Mouse (Mus musculus) small intestine, adult 2 months (tissue): Measurements from ENCODE around the gene Igflr1. TPM values are rescaled to one million over a fixed set of nuclear protein-coding genes. Genes with fewer than 3 reads are reported as not detected.

Experiments used
- H3K27ac ChIP-seq: fragments of 200-500 bp; 2 replicates; pipeline ENCODE4 v1.5.1; 2012; ENCODE audit warnings: low read depth, low read length, control low read depth, inconsistent platforms; ENCODE audit not compliant: insufficient read depth
- H3K27me3 ChIP-seq: fragments of 200-500 bp; 2 replicates; pipeline ENCODE4 v1.6.1; 2012; ENCODE audit warnings: mild to moderate bottlenecking, moderate library complexity, low read length, inconsistent platforms; ENCODE audit not compliant: control insufficient read depth, insufficient read depth
- H3K36me3 ChIP-seq: fragments of 200-500 bp; 2 replicates; pipeline ENCODE4 v1.6.1; 2012; ENCODE audit warnings: mild to moderate bottlenecking, low read length, control low read depth, inconsistent platforms; ENCODE audit not compliant: control insufficient read depth, insufficient read depth
- H3K4me1 ChIP-seq: fragments of 200-500 bp; 2 replicates; pipeline ENCODE4 v1.6.1; 2012; ENCODE audit warnings: low read length, inconsistent platforms, mixed read lengths; ENCODE audit not compliant: control insufficient read depth, insufficient read depth, insufficient read length
- H3K4me3 ChIP-seq: fragments of 200-500 bp; 2 replicates; pipeline ENCODE4 v1.5.1; 2012; ENCODE audit warnings: low read depth, mild to moderate bottlenecking, control low read depth, inconsistent platforms, low read length, moderate library complexity
- CTCF ChIP-seq: fragments of 200-500 bp; IDR thresholded peaks from 2 replicates; pipeline ENCODE4 v1.5.1; 2012; ENCODE audit warnings: low read depth, mild to moderate bottlenecking, control low read depth, inconsistent platforms, low read length, moderate library complexity, mixed read lengths; ENCODE audit not compliant: insufficient replicate concordance, insufficient read length; ENCODE audit errors: extremely low read depth
- POLR2A ChIP-seq: fragments of 200-500 bp; IDR thresholded peaks from 2 replicates; pipeline ENCODE4 v1.6.1; 2012; ENCODE audit warnings: low read depth, mild to moderate bottlenecking, control low read depth, inconsistent platforms, low read length, moderate library complexity
- whole genome bisulfite sequencing: fragments of 180-500 bp; shearing (Covaris S2); methylation state at CpG from one replicate; pipeline ENCODE4 v1.1.7; 2018; 5-methylcytosine and 5-hydroxymethylcytosine counted together
- polyA plus RNA-seq: library from polyadenylated mRNA; depleted of rRNA; stranded (reverse); fragments of >200 nt; gene quantifications from 2 replicates; pipeline ENCODE4 v1.2.3, GENCODE M21; 2012

Igflr1 gene
- polyA plus RNA-seq, 1 experiment, result 11.4 TPM

GRCm38 (mm10) chr7:30588676-30589434, 23.6 kb downstream of the Igflr1 start, which contains the start of gene Kmt2b:
Gene Kmt2b (minus strand): TSS chr7:30588726.
- H3K27me3 ChIP-seq, result no peaks in the 10 kb centered on the region
- H3K4me1 ChIP-seq, result peaks cover 15% of the 10 kb centered on the region
- H3K27ac ChIP-seq, result peak within 1 kb of the TSS; percentile 79
- peak within 1 kb of the TSS; percentile 94 for H3K4me3 ChIP-seq
- TF ChIP-seq POLR2A (peak; percentile 71), CTCF (no peak)
- H3K36me3 ChIP-seq, result peaks cover 25% of the 10 kb centered on the region
- under 1% methylated on average over 60 of the region's 68 CpGs for WGBS

GRCm38 (mm10) chr7:30589435-30590301, 24.4 kb downstream of the Igflr1 start:
- WGBS, result 10% methylated on average over 40 of the region's 40 CpGs
- TF ChIP-seq CTCF (peak; percentile 96; the same call in 1 of the 2 replicates), POLR2A (no peak)
- Histone ChIP-seq H3K4me1 (peaks cover 20% of the 10 kb centered on the region), H3K27ac (peak overlapping the region; percentile 79), H3K36me3 (peaks cover 18% of the 10 kb centered on the region), H3K4me3 (peak overlapping the region; percentile 64), H3K27me3 (no peaks in the 10 kb centered on the region)

GRCm38 (mm10) chr7:30590927-30591604, 25.8 kb downstream of the Igflr1 start:
- 92% methylated on average over 9 of the region's 9 CpGs for whole genome bisulfite sequencing
- TF ChIP-seq POLR2A (no peak), CTCF (no peak)
- H3K4me3 ChIP-seq, result no peak overlapping the region

GRCm38 (mm10) chr7:30591605-30591951, 26.4 kb downstream of the Igflr1 start:
- TF ChIP-seq CTCF, result no peak
- TF ChIP-seq POLR2A, result no peak
- H3K36me3 ChIP-seq, result peaks cover under 1% of the 10 kb centered on the region; the same call in 1 of the 2 replicates
- peaks cover 20% of the 10 kb centered on the region for H3K4me1 ChIP-seq
- no peak overlapping the region for H3K27ac ChIP-seq
- WGBS, result 92% methylated on average over 4 of the region's 4 CpGs
- no peak overlapping the region for H3K4me3 ChIP-seq
- H3K27me3 ChIP-seq, result no peaks in the 10 kb centered on the region

More at GRCm38 (mm10) chr7:30590927-30591604, 25.8 kb downstream of the Igflr1 start:
- Histone ChIP-seq H3K4me1 (peaks cover 20% of the 10 kb centered on the region), H3K36me3 (peaks cover 5% of the 10 kb centered on the region), H3K27ac (no peak overlapping the region), H3K27me3 (no peaks in the 10 kb centered on the region)

GRCm38 (mm10) chr7:30592772-30593423, 27.7 kb downstream of the Igflr1 start:
- Histone ChIP-seq H3K27ac (no peak overlapping the region), H3K27me3 (no peaks in the 10 kb centered on the region), H3K36me3 (no peaks in the 10 kb centered on the region), H3K4me3 (no peak overlapping the region), H3K4me1 (peaks cover 17% of the 10 kb centered on the region)
- TF ChIP-seq POLR2A (no peak), CTCF (no peak)
- 73% methylated on average over 5 of the region's 5 CpGs for WGBS

- WGBS, result 56% methylated on average over 10 of the region's 10 CpGs
These were observed 28.6 kb downstream of the Igflr1 start for GRCm38 (mm10) chr7:30593579-30594509.

More at GRCm38 (mm10) chr7:30593579-30594509, 28.6 kb downstream of the Igflr1 start:
- H3K36me3 ChIP-seq, result no peaks in the 10 kb centered on the region
- H3K27ac ChIP-seq, result no peak overlapping the region
- peaks cover 17% of the 10 kb centered on the region for H3K4me1 ChIP-seq
- H3K27me3 ChIP-seq, result no peaks in the 10 kb centered on the region
- no peak for TF ChIP-seq CTCF
- TF ChIP-seq POLR2A, result no peak
- H3K4me3 ChIP-seq, result no peak overlapping the region
